Mouse (Mus musculus) liver, embryonic 16.5 days (tissue): ENCODE measurements at regions not wholly inside any gene's neighbourhood (a gene's known extent, or its start where the extent isn't known, plus 50 kb on each side); places are given as distances from the start of the nearest gene placed in this dataset.
"Not testable (repeated sequence)": the region's sequence is repeated elsewhere in the genome, so short reads cannot be mapped to it uniquely, and the experiment has no call there.

ENCODE experiments used
- ATAC-seq: fragments of 200-750 bp; cut with Nextera tagmentation; 2 replicates; pipeline ENCODE4 v1.8.0; 2017; ENCODE audit warnings: low read depth, mild to moderate bottlenecking, moderate number of reproducible peaks, moderate library complexity
- H3K27ac ChIP-seq: fragments of 300-500 bp; sonication (generic); 2 replicates; pipeline ENCODE4 v1.5.1; 2014; ENCODE audit warnings: mild to moderate bottlenecking, low read length
- H3K27me3 ChIP-seq: fragments of 300-500 bp; sonication (generic); 2 replicates; pipeline ENCODE4 v1.6.1; 2014; ENCODE audit warnings: low read depth, low read length, mixed read lengths; ENCODE audit not compliant: control insufficient read depth, insufficient read depth
- H3K36me3 ChIP-seq: fragments of 300-500 bp; sonication (generic); 2 replicates; pipeline ENCODE4 v1.6.1; 2014; ENCODE audit warnings: mild to moderate bottlenecking; ENCODE audit not compliant: control insufficient read depth, insufficient read depth
- H3K4me1 ChIP-seq: fragments of 300-500 bp; sonication (generic); 2 replicates; pipeline ENCODE4 v1.6.1; 2014; ENCODE audit warnings: low read depth, low read length, mixed read lengths; ENCODE audit not compliant: control insufficient read depth
- H3K4me2 ChIP-seq: fragments of 300-500 bp; sonication (generic); 2 replicates; pipeline ENCODE4 v1.6.1; 2014; ENCODE audit warnings: low read depth, low read length, mixed read lengths
- H3K4me3 ChIP-seq: fragments of 300-500 bp; sonication (generic); 2 replicates; pipeline ENCODE4 v1.5.1; 2014; ENCODE audit warnings: low read depth, mild to moderate bottlenecking, low read length
- H3K9ac ChIP-seq: fragments of 300-500 bp; sonication (generic); 2 replicates; pipeline ENCODE4 v1.6.1; 2014; ENCODE audit warnings: low read depth, low read length
- H3K9me3 ChIP-seq: fragments of 300-500 bp; sonication (generic); replicated peaks from 2 replicates; pipeline ENCODE4 v1.6.1; 2016; ENCODE audit warnings: low read length; ENCODE audit not compliant: control insufficient read depth
- WGBS: fragments of 180-500 bp; shearing (Covaris S2); extraction: QIAGEN DNeasy Blood & Tissue Kit; methylation state at CpG from one replicate; pipeline ENCODE4 v1.1.7; 2014; ENCODE audit not compliant: insufficient replicate concordance; 5-methylcytosine and 5-hydroxymethylcytosine counted together

DNA sequence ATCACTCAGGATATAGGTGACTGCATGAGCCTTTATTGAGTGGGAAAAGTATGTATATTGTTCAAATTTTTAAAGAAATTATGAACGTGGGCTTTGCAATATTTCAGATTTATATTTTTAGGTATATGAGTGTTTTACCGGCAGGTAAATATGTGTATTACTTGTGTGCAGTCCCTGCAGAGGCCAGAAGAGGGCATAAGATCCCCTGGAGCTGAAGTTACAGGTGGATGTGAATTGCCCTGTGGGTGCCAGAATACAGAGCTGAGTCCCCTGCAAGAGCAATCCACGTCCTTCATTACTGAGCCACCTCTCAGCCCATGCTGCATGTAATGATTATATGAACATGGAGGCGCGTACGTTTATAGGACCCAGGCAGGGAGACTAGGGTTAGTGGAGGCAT lies 174.8 kb downstream of the Katnal1 start:
- Histone ChIP-seq H3K4me2 (no peak overlapping the region), H3K4me3 (no peak overlapping the region), H3K9me3 (0 out of 2 replicates have a peak, but pooled peaks cover 2% of the 10 kb centered on the region), H3K36me3 (no peaks in the 10 kb centered on the region), H3K27me3 (no peaks in the 10 kb centered on the region), H3K27ac (no peak overlapping the region), H3K9ac (no peak overlapping the region), H3K4me1 (no peaks in the 10 kb centered on the region)
- 81% methylated on average over 6 of the region's 6 CpGs for WGBS
- no peak for ATAC-seq

DNA sequence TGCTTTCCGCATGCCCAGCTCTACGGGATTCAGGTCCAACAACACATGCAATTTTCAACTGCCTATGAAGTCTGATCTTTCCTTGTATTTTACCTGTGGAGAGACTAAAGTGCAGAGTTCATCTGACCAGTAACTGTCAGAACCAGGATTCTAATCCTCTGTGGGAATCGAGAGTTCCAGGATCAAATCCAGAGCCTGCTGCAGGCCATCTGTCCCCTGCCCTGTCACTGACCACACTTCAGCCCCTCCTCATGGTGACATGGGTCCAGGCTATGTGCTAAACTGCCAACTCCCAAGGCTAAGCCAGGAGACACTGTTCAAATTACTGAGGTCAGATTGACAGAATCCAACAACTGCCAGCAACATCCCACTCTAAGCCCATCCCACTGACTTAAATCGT lies 175.7 kb downstream of the Katnal1 start:
- Histone ChIP-seq H3K4me2 (no peak overlapping the region), H3K4me1 (no peaks in the 10 kb centered on the region), H3K27me3 (no peaks in the 10 kb centered on the region), H3K27ac (no peak overlapping the region), H3K9me3 (0 out of 2 replicates have a peak, but pooled peaks cover 2% of the 10 kb centered on the region), H3K4me3 (no peak overlapping the region), H3K36me3 (no peaks in the 10 kb centered on the region), H3K9ac (no peak overlapping the region)
- no peak for ATAC-seq
- 62% methylated on average over 4 of the region's 4 CpGs for WGBS

DNA sequence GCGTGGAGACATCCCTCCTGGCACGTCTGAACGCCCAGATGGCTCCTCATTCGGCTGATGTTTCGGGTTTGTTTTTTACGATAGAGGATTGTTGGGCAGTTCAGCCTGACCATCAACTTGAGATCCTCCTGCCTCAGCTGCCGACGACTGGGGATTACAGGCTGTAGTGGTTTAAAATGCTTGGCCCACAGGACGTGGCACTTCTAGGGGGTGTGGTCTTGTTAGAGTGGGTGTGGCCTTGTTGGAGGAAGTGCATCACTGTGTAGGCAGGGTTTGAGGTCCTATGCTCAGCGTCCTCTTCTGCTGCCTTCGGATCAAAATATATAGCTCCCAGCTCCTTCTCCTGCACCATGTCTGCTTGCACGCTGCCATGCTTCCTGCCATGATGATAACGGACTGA lies 177.1 kb downstream of the Katnal1 start:
- no peak overlapping the region for H3K27ac ChIP-seq
- no peak overlapping the region for H3K9ac ChIP-seq
- no peak for ATAC-seq
- H3K4me3 ChIP-seq = no peak overlapping the region
- H3K9me3 ChIP-seq = 0 out of 2 replicates have a peak, but pooled peaks cover 2% of the 10 kb centered on the region
- no peak overlapping the region for H3K4me2 ChIP-seq
- 82% methylated on average over 13 of the region's 13 CpGs for WGBS
- H3K36me3 ChIP-seq = no peaks in the 10 kb centered on the region
- no peaks in the 10 kb centered on the region for H3K4me1 ChIP-seq
- no peaks in the 10 kb centered on the region for H3K27me3 ChIP-seq

DNA sequence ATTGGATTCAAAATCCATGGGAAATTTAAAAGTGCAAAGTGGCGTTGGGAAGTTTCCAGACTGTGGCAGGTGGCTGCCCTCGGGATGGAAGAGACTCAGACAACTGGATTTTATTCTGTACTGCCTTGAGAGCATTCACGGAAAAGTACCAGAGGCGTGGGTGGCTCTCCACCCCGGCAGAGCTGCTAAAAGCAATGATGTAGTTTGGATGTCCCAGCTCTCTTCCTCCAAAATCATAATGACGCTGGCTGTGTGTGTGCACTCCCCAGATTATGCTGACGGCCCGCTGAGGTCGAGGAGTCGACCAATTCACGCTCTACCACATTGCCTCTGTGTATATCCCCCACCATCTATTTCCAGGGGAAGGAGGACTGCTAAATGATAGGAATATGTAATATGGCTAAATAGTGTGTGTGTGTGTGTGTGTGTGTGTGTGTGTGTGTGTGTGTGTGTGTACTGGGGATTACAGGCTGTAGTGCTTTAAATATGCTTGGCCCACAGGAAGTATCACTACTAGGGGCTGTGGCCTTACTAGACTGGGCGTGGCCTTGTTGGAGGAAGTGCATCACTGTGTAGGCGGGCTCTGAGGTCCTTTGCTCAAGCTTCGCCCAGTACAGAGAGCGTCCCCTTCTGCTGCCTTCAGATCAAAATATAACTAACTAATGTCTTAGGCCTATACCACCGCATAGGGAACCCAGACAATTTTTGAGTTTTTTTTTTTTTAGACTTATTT lies 179.0 kb downstream of the Katnal1 start:
- Histone ChIP-seq H3K27ac (no peak overlapping the region), H3K9me3 (no peaks in the 10 kb centered on the region), H3K36me3 (no peaks in the 10 kb centered on the region), H3K4me2 (no peak overlapping the region), H3K27me3 (no peaks in the 10 kb centered on the region), H3K4me3 (no peak overlapping the region), H3K4me1 (no peaks in the 10 kb centered on the region), H3K9ac (no peak overlapping the region)
- ATAC-seq = no peak
- WGBS = 74% methylated on average over 16 of the region's 16 CpGs

DNA sequence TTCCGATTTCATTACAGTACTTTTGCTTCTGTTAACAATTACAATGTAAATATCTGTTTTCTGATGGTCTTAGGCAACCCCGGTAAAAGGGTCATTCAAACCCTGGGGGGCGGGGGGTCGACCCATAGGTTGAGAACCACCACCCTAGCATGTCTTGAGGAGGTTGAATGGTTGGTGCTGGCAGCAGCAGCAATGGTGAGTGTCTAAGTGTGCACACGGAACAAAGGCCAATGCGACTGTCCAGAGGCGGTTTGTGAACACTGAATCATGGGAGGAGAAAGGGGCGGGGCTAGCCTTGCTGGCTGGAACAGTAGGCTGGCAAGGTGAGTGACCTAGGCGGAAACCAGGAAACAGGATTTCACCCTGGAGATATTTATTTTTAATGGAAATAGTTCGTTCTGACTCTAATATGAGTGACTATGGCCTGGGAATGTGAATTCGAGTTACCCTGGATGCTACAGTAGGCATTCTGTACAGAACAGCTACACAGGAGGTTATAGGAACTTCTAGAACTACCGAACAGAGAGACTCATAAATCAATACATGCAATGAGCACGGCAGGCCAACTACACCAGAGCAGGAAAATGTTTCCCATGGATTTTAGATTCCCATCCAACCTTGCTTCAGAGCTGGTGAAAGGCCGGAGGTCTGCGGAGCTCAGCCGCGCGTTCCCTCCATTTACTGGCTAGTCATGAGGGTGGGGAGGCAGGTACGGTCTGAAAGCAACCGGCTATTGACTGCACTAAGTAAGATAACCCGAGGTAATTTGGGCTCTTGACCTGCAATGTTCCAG lies 181.0 kb downstream of the Katnal1 start:
- H3K27ac ChIP-seq = no peak overlapping the region
- H3K4me3 ChIP-seq = no peak overlapping the region
- H3K27me3 ChIP-seq = no peaks in the 10 kb centered on the region
- no peak overlapping the region for H3K9ac ChIP-seq
- H3K36me3 ChIP-seq = no peaks in the 10 kb centered on the region
- no peaks in the 10 kb centered on the region for H3K9me3 ChIP-seq
- peak; percentile 70 for ATAC-seq
- H3K4me2 ChIP-seq = no peak overlapping the region
- no peaks in the 10 kb centered on the region for H3K4me1 ChIP-seq
- WGBS = 71% methylated on average over 21 of the region's 21 CpGs

DNA sequence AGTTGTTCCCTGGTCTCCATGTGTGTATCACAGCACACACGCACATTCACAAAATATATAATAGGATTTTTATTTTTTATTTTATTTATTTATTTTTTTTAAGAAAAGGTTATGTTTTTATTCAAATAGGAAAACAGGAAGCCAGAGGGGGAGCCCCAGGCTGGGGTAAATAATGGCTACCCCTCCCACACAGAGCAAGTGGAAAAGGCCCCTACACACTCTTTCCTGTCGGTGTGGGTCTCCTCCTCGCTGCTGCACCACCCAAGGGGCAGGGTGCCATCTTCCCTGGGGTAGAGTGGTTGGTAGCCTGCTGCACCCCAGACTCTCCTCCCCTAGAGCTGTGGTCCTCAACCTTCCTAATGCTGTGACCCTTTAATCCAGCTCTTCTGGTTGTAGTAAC lies 181.6 kb downstream of the Katnal1 start:
- no peaks in the 10 kb centered on the region for H3K4me1 ChIP-seq
- H3K4me3 ChIP-seq = no peak overlapping the region
- H3K4me2 ChIP-seq = no peak overlapping the region
- no peak overlapping the region for H3K9ac ChIP-seq
- H3K27me3 ChIP-seq = no peaks in the 10 kb centered on the region
- no peak for ATAC-seq
- H3K9me3 ChIP-seq = no peaks in the 10 kb centered on the region
- H3K36me3 ChIP-seq = no peaks in the 10 kb centered on the region
- H3K27ac ChIP-seq = no peak overlapping the region
- 67% methylated on average over 3 of the region's 3 CpGs for WGBS

DNA sequence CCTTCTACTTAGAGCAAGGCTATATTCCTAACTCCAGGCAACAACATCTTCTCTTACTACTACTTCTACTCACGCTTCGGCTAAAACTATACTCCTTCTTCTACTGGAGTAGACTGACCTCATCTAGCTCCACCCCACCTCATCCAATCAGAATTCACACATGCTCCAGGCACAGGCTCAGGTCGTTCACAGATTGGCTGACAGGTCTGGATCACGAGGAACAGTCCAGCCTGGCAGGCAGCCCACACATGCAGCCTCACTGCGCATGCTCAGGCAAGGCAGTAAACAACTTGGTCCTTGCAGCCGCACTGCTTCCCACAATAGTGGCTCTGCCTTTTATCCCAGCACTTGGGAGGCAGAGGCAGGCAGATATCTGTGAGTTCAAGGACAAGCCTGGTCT lies 182.4 kb downstream of the Katnal1 start:
- WGBS = 54% methylated on average over 6 of the region's 6 CpGs
- H3K9me3 ChIP-seq, H3K9ac ChIP-seq, H3K4me2 ChIP-seq, ATAC-seq, H3K27ac ChIP-seq, H3K4me3 ChIP-seq, H3K4me1 ChIP-seq, H3K36me3 ChIP-seq, H3K27me3 ChIP-seq: not testable (repeated sequence)

DNA sequence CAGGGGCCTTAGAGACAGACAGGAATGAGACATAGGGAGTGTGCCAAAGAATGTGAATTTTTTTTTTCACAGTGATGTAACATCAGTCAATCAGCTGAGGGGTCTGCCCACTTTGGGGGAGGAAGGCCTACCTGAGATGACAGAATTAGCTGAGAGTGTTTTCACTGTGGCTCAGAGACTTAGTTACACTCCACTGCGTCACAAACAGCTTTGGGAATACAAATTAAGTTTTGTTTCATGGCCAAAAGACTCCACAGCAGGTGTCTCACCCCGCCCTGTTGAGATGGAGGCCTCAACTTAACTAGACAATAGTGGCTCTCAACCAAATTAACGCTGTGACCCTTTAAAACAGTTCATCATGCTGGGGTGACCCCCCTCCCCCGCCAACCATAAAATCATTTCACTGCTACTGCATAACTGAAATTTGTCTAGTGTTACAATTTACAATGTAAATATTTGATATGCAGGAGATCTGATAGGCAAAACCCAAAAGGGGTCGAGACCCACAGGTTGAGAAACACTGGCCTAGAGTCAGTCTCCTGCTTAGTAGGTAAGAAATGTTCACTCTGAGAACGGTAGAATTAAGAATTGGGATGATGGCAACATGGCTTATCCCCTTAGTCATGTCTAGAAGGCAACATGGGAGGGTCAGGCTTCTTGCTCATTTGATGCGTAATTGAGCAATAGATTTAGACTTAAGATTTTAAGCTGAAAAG lies 184.3 kb downstream of the Katnal1 start:
- Histone ChIP-seq H3K27me3 (no peaks in the 10 kb centered on the region), H3K36me3 (no peaks in the 10 kb centered on the region), H3K9me3 (no peaks in the 10 kb centered on the region), H3K4me2 (no peak overlapping the region), H3K27ac (no peak overlapping the region), H3K9ac (no peak overlapping the region), H3K4me1 (peaks cover 8% of the 10 kb centered on the region), H3K4me3 (no peak overlapping the region)
- ATAC-seq = no peak
- 68% methylated on average over 7 of the region's 7 CpGs for WGBS
